Mouse (Mus musculus) forebrain, embryonic 14.5 days (tissue): ENCODE results near the gene Hoxd1. TPM values are rescaled to one million over a fixed set of nuclear protein-coding genes. Genes with fewer than 3 reads are reported as not detected.
A peak's percentile ranks its signal among the peaks of the same experiment; 100 is the strongest.

ENCODE experiments used
- ATAC-seq: fragments of 200-750 bp; cut with Nextera tagmentation; 2 replicates; pipeline ENCODE4 v1.8.0; 2017; ENCODE audit warnings: mild to moderate bottlenecking, moderate library complexity
- DNase-seq: peaks from one replicate; pipeline ENCODE4 v3.0.0-alpha.2; 2015; ENCODE audit warnings: low spot score
- H3K27ac ChIP-seq: fragments of 300-500 bp; sonication (generic); 2 replicates; pipeline ENCODE4 v1.5.1; 2014; ENCODE audit warnings: low read depth, mild to moderate bottlenecking, control low read depth, low read length, moderate library complexity
- H3K27me3 ChIP-seq: fragments of 300-500 bp; sonication (generic); replicated peaks from 2 replicates; pipeline ENCODE4 v1.6.1; 2014; ENCODE audit warnings: low read length, control low read depth, mixed read lengths; ENCODE audit not compliant: control insufficient read depth, insufficient read depth
- H3K36me3 ChIP-seq: fragments of 300-500 bp; sonication (generic); 2 replicates; pipeline ENCODE4 v1.6.1; 2014; ENCODE audit warnings: low read length, control low read depth; ENCODE audit not compliant: control insufficient read depth, insufficient read depth
- H3K4me1 ChIP-seq: fragments of 300-500 bp; sonication (generic); 2 replicates; pipeline ENCODE4 v1.6.1; 2014; ENCODE audit warnings: antibody characterized with exemption, low read length, control low read depth; ENCODE audit not compliant: control insufficient read depth, insufficient read depth
- H3K4me2 ChIP-seq: fragments of 300-500 bp; sonication (generic); 2 replicates; pipeline ENCODE4 v1.6.1; 2014; ENCODE audit warnings: mild to moderate bottlenecking, control low read depth, low read length
- H3K4me3 ChIP-seq: fragments of 300-500 bp; sonication (generic); 2 replicates; pipeline ENCODE4 v1.5.1; 2014; ENCODE audit warnings: low read depth, low read length, control low read depth
- H3K9ac ChIP-seq: fragments of 300-500 bp; sonication (generic); 2 replicates; pipeline ENCODE4 v1.6.1; 2014; ENCODE audit warnings: mild to moderate bottlenecking, low read length, control low read depth, moderate library complexity
- H3K9me3 ChIP-seq: fragments of 300-500 bp; sonication (generic); replicated peaks from 2 replicates; pipeline ENCODE4 v1.6.1; 2016; ENCODE audit warnings: low read length, control low read depth, mixed read lengths; ENCODE audit not compliant: control insufficient read depth
- WGBS: fragments of 180-500 bp; shearing (Covaris S2); extraction: QIAGEN DNeasy Blood & Tissue Kit; methylation state at CpG from one replicate; pipeline ENCODE4 v1.1.7; 2014; 5-methylcytosine and 5-hydroxymethylcytosine counted together
- microRNA counts: library from miRNA; unstranded; fragments of <30 nt; microRNA quantifications from one replicate; lab custom pipeline; 2016
- microRNA-seq: library from miRNA; unstranded; fragments of <30 nt; microRNA quantifications from one replicate; pipeline ENCODE4, GENCODE M21; 2016
- polyA plus RNA-seq: library from polyadenylated mRNA; unstranded; fragments of >200 nt; fragmentation: Nextera tagmentation; extraction: Ambion mirVana; gene quantifications from 2 replicates; pipeline ENCODE4 v1.2.1, GENCODE M21; 2014

Gene Hoxd1
- polyA plus RNA-seq, 1 experiment from 2014 or later, result not detected

- Histone ChIP-seq H3K4me3 (no peak overlapping the region), H3K27me3 (no peaks in the 10 kb centered on the region), H3K36me3 (no peaks in the 10 kb centered on the region), H3K9ac (no peak overlapping the region), H3K27ac (no peak overlapping the region), H3K4me2 (no peak overlapping the region), H3K4me1 (no peaks in the 10 kb centered on the region), H3K9me3 (no peaks in the 10 kb centered on the region)
- DNase-seq (peak; percentile 47), ATAC-seq (no peak)
- 66% methylated on average over 13 of the region's 13 CpGs for WGBS
Observed at GRCm38 (mm10) chr2:74777536-74778275, 14.9 kb downstream of the Hoxd1 start.

DNA sequence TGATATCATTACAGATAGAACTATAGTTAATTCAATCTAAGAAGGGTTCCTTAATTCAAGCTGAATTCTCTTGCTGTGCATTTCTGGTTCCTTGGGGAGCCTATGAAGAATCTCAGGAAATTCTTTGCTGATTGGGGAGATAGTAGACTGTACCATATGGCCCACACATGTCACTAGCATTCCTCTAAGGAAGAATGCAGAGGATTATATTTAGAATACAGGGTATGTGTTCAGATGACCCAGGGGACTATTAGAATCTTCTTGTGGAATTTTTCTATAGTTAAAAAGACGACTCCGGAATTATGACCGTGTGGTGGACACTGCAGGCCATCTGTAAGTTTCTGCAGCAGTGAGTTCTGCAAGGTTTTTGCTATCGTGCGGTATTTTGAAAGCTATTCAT lies 18.6 kb downstream of the Hoxd1 start:
- Histone ChIP-seq H3K36me3 (no peaks in the 10 kb centered on the region), H3K9ac (no peak overlapping the region), H3K4me3 (no peak overlapping the region), H3K27me3 (no peaks in the 10 kb centered on the region), H3K4me1 (no peaks in the 10 kb centered on the region), H3K4me2 (no peak overlapping the region), H3K27ac (no peak overlapping the region), H3K9me3 (no peaks in the 10 kb centered on the region)
- DNase-seq, result no peak
- no peak for ATAC-seq
- WGBS, result 94% methylated on average over 5 of the region's 5 CpGs

- no peak for ATAC-seq
- no peaks in the 10 kb centered on the region for H3K9me3 ChIP-seq
- no peaks in the 10 kb centered on the region for H3K4me1 ChIP-seq
- H3K27me3 ChIP-seq, result no peaks in the 10 kb centered on the region
- H3K4me3 ChIP-seq, result no peak overlapping the region
- no peaks in the 10 kb centered on the region for H3K36me3 ChIP-seq
- WGBS, result 52% methylated on average over 7 of the region's 7 CpGs
- H3K4me2 ChIP-seq, result no peak overlapping the region
- peak; percentile 7 for DNase-seq
- H3K9ac ChIP-seq, result no peak overlapping the region
- no peak overlapping the region for H3K27ac ChIP-seq
Observed at GRCm38 (mm10) chr2:74795531-74795930, 32.8 kb downstream of the Hoxd1 start.

GRCm38 (mm10) chr2:74808431-74808830 lies 45.7 kb downstream of the Hoxd1 start:
- WGBS, result 86% methylated on average over 5 of the region's 5 CpGs
- Histone ChIP-seq H3K4me2 (no peak overlapping the region), H3K9ac (no peak overlapping the region), H3K9me3 (no peaks in the 10 kb centered on the region), H3K27me3 (no peaks in the 10 kb centered on the region), H3K4me1 (no peaks in the 10 kb centered on the region), H3K4me3 (no peak overlapping the region), H3K36me3 (no peaks in the 10 kb centered on the region), H3K27ac (no peak overlapping the region)
- no peak for DNase-seq
- ATAC-seq, result no peak

MicroRNA genes within 50 kb of the gene (microRNA counts, 519-probe panel; counts per million panel counts)
- microRNA mmu-miR-10b (lab: Ali Mortazavi, UCI), result not detected

Small RNA genes within 50 kb of the gene (microRNA-seq; reads per million reads assigned to microRNA genes)
- 268 reads per million, percentile 70 among the genes with 10 or more reads in this experiment for gene Mir10b

Other genes with a start within 250 kb of the Hoxd1 start
- gene Lnpk, start 183.5 kb upstream of the Hoxd1 start, polyA plus RNA-seq, result 33.3 and 48.8 TPM in 2 replicates
- not detected in 2 replicates for gene Evx2, start 103.4 kb upstream of the Hoxd1 start, polyA plus RNA-seq
- gene Hoxd13, start 94.7 kb upstream of the Hoxd1 start, polyA plus RNA-seq, result not detected in 2 replicates
- gene Hoxd12, start 88.0 kb upstream of the Hoxd1 start, polyA plus RNA-seq, result not detected in 2 replicates
- gene Hoxd11, start 83.4 kb upstream of the Hoxd1 start, polyA plus RNA-seq, result not detected in 2 replicates
- gene Hoxd10, start 71.1 kb upstream of the Hoxd1 start, polyA plus RNA-seq, result not detected in 2 replicates
- gene Hoxd9, start 65.3 kb upstream of the Hoxd1 start, polyA plus RNA-seq, result not detected in 2 replicates
- 0.09 TPM in 1 of 2 replicates, not detected in the other for gene Hoxd8, start 58.4 kb upstream of the Hoxd1 start, polyA plus RNA-seq
- gene Hoxd3, start 51.1 kb upstream of the Hoxd1 start, polyA plus RNA-seq, result not detected in 2 replicates
- not detected in 2 replicates for gene Hoxd4, start 51.1 kb upstream of the Hoxd1 start, polyA plus RNA-seq
- not detected in 2 replicates for gene Gm28230, start 36.3 kb upstream of the Hoxd1 start, polyA plus RNA-seq
- gene Mtx2, start 62.8 kb downstream of the Hoxd1 start, polyA plus RNA-seq, result 161 and 168 TPM in 2 replicates